Mouse (Mus musculus): ENCODE results near the gene Ctrb1. TPM values are rescaled to one million over a fixed set of nuclear protein-coding genes. Genes with fewer than 3 reads are reported as not detected.

The Ctrb1 gene
- total RNA-seq, 2 experiments from 2014 or later, result not detected

GRCm38 (mm10) chr8:111717866-111718265 lies 27.1 kb upstream of the Ctrb1 start:
- DNase-seq (ENCODE audit: low spot score in 2 of 2), result no peak

- DNase-seq (ENCODE audit: low spot score in 2 of 2), result no peak
These were observed 26.6 kb upstream of the Ctrb1 start for GRCm38 (mm10) chr8:111717488-111717792.

- DNase-seq (ENCODE audit: low spot score in 2 of 2), result peak; percentile 67 to 82
These were observed 26.0 kb upstream of the Ctrb1 start for GRCm38 (mm10) chr8:111716603-111717487.

DNA sequence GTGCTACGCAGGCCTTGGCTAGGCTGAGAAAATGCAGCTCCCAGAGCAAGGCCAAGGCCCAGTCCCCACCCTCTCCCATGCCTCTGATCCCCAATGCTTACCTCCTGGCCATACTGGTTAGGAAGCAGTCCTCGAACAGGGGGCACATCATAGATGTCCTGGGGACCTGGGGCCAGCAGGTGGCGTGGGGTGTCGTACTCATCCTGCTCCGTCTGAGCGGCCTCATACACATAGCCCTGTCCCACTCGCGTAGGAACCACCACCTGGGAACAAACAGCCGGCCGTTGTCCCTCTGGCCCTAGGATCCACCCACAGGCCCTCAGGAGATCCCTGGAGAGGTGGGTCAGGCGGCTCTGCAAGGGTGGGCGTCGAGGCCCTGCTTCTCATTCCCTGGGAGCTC lies 24.7 kb upstream of the Ctrb1 start:
- no peak for DNase-seq (ENCODE audit: low spot score in 2 of 2)

GRCm38 (mm10) chr8:111714295-111714694 lies 23.5 kb upstream of the Ctrb1 start:
- DNase-seq (ENCODE audit: low spot score in 2 of 2), result peak in 1 of 2 experiments; percentile 4

DNA sequence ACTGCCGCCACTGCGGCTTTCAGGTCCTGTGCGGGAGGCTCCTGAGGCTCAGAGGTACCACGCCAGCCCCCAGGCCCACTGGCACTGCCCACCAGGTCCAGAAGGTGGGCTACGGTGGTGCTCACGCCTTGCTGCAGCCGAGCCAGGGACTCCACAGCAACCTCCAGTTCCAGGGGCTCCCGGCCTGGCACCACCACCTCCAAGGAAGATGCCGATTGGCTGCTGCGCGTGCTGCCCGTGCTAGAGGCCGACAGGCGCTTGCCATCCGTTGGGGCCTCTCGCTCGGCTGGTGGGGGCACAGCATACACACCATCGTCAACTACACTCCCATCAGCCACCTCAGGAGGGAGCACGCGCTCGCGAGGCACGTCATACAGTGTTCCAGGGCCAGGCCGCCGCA lies 23.0 kb upstream of the Ctrb1 start:
- DNase-seq (ENCODE audit: low spot score in 2 of 2), result peak in 1 of 2 experiments; percentile 11

DNA sequence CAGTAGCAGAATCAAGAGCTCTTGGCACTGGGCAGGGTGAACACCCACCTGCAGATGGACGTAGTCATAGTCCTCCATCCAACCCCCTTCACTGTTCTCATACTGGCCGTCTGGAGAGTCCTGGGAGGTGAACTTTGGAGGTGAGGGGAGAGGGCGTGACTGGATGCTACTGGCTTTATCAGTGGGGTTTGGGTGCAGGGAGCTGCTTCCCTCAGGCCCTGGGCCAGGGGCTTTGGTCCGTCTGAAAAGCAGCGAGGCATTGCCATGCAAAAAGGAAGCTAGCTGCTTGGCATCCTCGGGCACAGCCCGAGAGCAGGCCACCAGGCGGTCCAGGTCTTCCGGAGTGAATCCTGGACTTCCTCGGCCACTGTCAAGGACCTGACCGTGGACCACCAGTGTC lies 22.5 kb upstream of the Ctrb1 start:
- DNase-seq (ENCODE audit: low spot score in 2 of 2), result peak in 1 of 2 experiments; percentile 1

DNA sequence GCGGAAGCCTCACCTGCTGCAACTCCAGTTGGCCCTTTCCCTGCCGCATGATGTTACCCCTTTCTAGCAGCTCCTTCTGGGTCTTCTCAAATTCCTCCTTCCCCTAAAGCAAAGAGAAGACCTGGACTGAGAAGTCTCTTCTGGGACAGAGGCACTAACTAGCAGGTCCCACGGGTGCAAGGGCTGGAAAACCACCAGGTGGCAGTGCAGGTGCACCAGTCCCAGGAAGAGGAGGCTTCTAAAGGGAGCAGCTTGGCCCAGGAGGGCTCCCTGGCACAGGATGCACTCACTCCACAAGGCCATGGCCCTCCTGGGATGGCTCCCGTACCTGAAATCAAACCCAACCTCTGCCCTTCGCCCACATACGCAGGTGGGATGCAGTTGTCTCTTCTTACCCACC lies 21.8 kb upstream of the Ctrb1 start:
- peak in 1 of 2 experiments; percentile 57 for DNase-seq (ENCODE audit: low spot score in 2 of 2)

DNA sequence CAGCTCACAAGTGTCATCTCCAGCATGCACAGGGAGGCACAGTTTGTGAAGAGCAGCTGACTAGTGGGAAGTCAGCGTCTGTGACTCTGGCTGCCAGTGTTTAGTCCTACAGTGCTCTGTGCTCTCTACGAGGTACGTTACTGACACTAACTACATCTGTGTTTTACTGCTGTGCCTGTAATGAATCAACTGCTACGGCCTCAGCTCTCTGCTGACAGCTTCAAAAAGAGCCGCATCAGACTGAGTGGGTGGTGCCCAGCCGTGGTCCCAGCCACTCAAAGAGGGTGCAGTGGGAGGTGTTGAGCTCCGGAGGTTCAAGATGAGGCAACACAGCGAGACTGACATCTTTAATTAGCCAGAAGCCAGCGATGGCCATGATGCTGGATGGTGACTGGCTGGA lies 21.3 kb upstream of the Ctrb1 start:
- DNase-seq (ENCODE audit: low spot score in 2 of 2), result peak; percentile 71 to 88

DNA sequence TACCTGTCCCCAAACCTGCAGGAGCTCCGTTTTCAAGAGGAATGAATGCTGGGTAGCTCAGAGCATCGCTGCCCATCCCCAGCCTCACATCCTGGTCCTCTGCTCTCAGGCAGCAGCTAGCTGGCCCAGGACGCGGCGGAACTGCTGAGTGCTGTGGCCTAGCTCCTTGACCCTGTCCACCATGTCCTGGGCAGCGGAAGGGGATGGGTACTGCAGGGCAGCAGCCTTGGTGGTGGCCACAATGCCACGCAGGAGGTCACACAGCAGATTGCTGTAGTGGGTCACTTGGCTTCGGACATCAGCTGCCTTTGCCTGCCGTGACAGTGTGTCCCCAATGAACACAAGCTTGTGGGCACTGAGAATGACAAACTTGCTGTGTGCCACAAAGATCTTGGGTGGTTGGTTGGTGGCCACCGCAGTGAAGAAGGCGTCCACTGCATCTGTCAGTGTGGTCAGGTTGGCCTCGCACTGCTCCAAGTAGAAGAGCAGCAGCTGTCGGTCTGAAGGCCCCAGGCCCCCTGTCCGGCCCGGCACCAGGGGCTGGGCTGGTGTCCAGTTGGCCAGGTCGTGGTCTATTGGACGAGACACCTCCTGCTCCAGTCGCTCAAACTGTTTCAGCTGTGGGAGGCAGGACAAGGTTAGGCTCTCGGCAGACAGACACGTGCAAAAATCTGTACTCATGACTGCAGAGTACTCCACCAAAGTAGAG lies 20.1 kb upstream of the Ctrb1 start:
- no peak for DNase-seq (ENCODE audit: low spot score in 2 of 2)

DNA sequence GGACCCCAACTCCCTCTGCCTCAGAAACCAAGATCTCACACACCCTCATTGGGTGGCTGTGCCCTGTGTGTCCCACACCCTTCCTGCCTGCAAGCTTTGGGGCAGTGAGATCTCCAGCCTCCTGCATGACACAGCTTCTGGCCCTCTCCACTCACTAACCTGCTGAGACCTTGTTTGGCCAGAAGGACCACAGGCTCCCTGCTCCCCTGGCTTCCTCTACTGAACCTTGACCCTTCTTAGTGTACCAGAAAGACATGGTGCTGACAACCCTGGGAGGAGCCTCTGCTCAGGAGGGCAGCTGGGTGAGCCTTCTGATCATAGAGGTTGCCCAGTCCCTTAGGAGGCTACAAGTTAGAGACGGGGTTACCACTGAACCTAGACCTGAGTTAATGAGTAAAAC lies 18.4 kb upstream of the Ctrb1 start:
- no peak for DNase-seq (ENCODE audit: low spot score in 2 of 2)

DNA sequence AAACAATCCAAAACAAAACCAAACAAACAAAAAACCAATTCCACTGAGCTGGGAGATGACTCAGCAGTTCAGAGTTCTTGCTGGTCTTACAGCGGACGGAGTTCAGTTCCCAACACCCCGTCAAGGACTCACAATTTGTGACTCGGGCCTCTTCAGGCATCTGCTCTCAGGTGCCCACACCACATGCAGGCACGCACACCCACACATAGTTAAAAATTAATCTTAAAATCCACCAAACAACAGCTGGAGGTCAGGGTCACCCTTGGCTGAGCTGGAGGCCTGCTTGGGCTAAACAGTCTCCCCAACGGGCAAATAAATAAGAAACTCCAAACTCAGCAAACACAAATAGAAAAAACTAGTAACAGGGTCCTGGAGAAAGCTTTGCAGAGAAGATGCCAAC lies 17.5 kb upstream of the Ctrb1 start:
- no peak for DNase-seq (ENCODE audit: low spot score in 2 of 2)

GRCm38 (mm10) chr8:111705699-111706098 lies 14.9 kb upstream of the Ctrb1 start:
- no peak for DNase-seq (ENCODE audit: low spot score in 2 of 2)

DNA sequence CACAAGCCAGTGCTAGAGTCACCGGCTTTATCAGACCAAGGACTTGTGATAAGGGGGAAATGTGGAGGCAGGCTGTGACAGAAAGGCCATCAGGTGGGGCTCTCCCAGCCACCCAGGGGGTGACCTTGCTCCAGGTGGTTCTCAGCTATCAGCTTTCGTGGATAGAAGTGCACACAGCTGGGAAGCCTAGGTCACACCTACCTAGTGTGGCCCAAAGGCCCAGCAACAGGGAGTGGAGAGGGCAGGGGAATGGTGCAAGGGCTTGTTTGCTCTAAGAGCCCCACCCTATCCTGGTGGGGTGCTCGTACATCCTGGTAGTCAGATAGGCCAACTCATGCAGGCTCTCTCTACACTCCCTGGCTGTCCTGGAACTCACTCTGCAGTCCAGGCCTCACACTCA lies 14.4 kb upstream of the Ctrb1 start:
- no peak for DNase-seq (ENCODE audit: low spot score in 2 of 2)

GRCm38 (mm10) chr8:111704585-111704984 lies 13.8 kb upstream of the Ctrb1 start:
- no peak for DNase-seq (ENCODE audit: low spot score in 2 of 2)

- DNase-seq (ENCODE audit: low spot score in 2 of 2), result no peak
These were observed 10.6 kb upstream of the Ctrb1 start for GRCm38 (mm10) chr8:111701380-111701779.

DNA sequence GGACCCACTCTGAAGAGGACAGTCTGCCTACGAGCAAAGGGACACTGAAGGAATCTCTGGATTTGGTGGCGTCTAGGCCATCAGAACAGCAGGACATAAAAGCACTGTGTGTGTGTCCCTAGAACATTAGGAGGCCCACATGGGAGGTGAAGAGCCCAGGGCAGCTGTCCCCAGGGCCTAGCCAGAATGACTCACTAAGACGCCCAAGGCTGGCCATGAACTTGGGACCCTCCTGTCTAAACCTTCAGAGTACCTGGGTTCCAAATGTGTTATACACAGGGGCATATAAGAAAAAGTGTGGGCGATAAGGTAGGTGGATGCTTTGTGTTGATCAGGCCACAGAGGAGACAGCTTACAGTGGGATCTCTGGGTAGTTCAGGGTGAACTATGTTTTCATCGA lies 9.9 kb upstream of the Ctrb1 start:
- DNase-seq (ENCODE audit: low spot score in 2 of 2), result no peak

DNA sequence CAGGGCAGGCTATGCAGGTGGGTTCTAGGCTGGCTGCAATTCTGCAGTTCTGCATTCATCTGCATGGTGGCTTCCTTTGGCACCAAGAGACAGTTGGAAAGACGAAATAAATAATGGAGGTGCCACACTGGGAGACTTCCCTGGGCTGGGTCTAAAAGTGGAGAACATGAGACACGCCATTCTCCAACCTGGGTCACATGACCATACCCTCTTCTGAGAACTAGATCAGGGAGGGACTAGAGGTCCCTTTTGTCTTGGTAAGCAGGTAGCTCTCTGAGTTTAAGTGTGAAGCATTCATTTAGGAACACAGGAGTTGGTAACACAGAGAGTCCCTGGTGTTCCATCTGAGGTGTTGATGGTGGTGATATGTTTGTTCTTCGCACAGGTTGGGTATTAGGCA lies 9.4 kb upstream of the Ctrb1 start:
- no peak for DNase-seq (ENCODE audit: low spot score in 2 of 2)

GRCm38 (mm10) chr8:111699035-111699434 lies 8.2 kb upstream of the Ctrb1 start:
- no peak for DNase-seq (ENCODE audit: low spot score in 2 of 2)

DNA sequence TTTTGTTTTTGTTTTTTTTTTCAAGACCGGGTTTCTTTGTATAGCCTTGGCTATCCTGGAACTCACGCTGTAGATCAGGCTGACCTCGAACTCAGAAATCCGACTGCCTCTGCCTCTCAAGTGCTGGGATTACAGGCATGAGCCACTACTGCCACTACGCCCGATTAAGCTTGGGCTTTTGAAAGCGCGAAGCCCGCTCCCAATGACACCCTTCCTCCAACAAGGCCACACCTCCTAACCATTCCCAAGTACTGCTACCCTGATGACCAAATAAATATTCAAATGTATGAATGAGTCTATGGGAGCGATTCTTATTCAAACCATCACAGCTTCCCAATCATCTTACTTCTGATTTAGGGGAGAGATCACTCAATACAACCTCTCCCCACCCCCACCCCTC lies 6.8 kb upstream of the Ctrb1 start:
- DNase-seq (ENCODE audit: low spot score in 2 of 2), result no peak

- DNase-seq (ENCODE audit: low spot score in 2 of 2), result no peak
These were observed 4.6 kb upstream of the Ctrb1 start for GRCm38 (mm10) chr8:111695441-111695840.

DNA sequence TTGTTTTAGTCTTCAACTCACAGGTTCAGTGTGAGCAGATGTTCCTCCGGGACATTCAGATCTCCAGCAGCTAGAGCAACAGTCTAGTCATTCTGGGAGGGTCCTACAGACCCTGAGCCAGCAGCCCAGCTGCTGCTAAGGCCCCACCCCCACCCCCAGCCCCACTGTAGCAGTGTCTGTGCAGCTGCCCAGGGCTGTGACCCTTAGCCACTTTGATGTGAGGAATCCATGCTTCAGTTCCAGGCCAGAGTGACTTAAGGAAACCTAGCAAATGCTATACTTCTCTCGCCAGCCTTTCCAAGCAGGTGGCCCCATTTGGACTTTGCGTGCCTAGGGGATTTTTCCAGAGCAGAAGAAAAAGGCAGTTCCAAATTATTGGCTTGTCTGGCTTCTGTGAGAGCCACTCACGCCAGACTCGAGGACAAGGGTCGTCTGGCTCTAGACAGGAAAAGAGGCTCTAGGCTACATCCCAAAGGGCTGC lies 2.5 kb upstream of the Ctrb1 start:
- DNase-seq (ENCODE audit: low spot score in 2 of 2), result no peak

- DNase-seq (ENCODE audit: low spot score in 2 of 2), result no peak
These were observed 3.9 kb downstream of the Ctrb1 start for GRCm38 (mm10) chr8:111686881-111687280.
